Mouse (Mus musculus): ENCODE results near the gene Il21r.

The Il21r gene

GRCm38 (mm10) chr7:125575738-125576540, 27.3 kb upstream of the Il21r start:
- DNase-seq = no peak

GRCm38 (mm10) chr7:125576982-125577381, 26.2 kb upstream of the Il21r start:
- peak; percentile 82 for DNase-seq

GRCm38 (mm10) chr7:125577486-125578088, 25.6 kb upstream of the Il21r start:
- DNase-seq = no peak

- DNase-seq = no peak
Observed at GRCm38 (mm10) chr7:125578106-125578505, 25.1 kb upstream of the Il21r start.

GRCm38 (mm10) chr7:125579545-125580219, 23.5 kb upstream of the Il21r start:
- DNase-seq = no peak

GRCm38 (mm10) chr7:125580220-125580549, 23.0 kb upstream of the Il21r start:
- no peak for DNase-seq

- DNase-seq = no peak
Observed at GRCm38 (mm10) chr7:125580625-125581316, 22.5 kb upstream of the Il21r start.

GRCm38 (mm10) chr7:125581317-125581672, 21.9 kb upstream of the Il21r start:
- DNase-seq = peak; percentile 95

- no peak for DNase-seq
Observed at GRCm38 (mm10) chr7:125583325-125584004, 19.8 kb upstream of the Il21r start.

GRCm38 (mm10) chr7:125584005-125584369, 19.2 kb upstream of the Il21r start:
- DNase-seq = no peak

GRCm38 (mm10) chr7:125586355-125586754, 16.9 kb upstream of the Il21r start:
- no peak for DNase-seq

GRCm38 (mm10) chr7:125588721-125589120, 14.5 kb upstream of the Il21r start:
- DNase-seq = no peak

- DNase-seq = no peak
Observed at GRCm38 (mm10) chr7:125589896-125590295, 13.3 kb upstream of the Il21r start.

GRCm38 (mm10) chr7:125593831-125594230, 9.4 kb upstream of the Il21r start:
- DNase-seq = no peak

- DNase-seq = no peak
Observed at GRCm38 (mm10) chr7:125596406-125596805, 6.8 kb upstream of the Il21r start.

- DNase-seq = no peak
Observed at GRCm38 (mm10) chr7:125597083-125597482, 6.1 kb upstream of the Il21r start.

- DNase-seq = no peak
Observed at GRCm38 (mm10) chr7:125597516-125598347, 5.5 kb upstream of the Il21r start.

- no peak for DNase-seq
Observed at GRCm38 (mm10) chr7:125599373-125599973, 3.8 kb upstream of the Il21r start.

GRCm38 (mm10) chr7:125600136-125600535, 3.1 kb upstream of the Il21r start:
- no peak for DNase-seq

- no peak for DNase-seq
Observed at GRCm38 (mm10) chr7:125600612-125601279, 2.5 kb upstream of the Il21r start.

- no peak for DNase-seq
Observed at GRCm38 (mm10) chr7:125601280-125601670, 2.0 kb upstream of the Il21r start.
